Mouse (Mus musculus): Measurements from ENCODE around the gene Fads6.

Fads6 gene

GRCm38 (mm10) chr11:115297214-115297826 is at the start of gene Fads6:
TSS of gene Fads6 (minus strand) at chr11:115297663.
- DNase-seq, result peak; percentile 55

- no peak for DNase-seq
These were observed 48.1 kb upstream of the Fads6 start for GRCm38 (mm10) chr11:115345515-115345914.

- no peak for DNase-seq
These were observed 47.5 kb upstream of the Fads6 start for GRCm38 (mm10) chr11:115344967-115345366.

GRCm38 (mm10) chr11:115341866-115342265 is 44.4 kb upstream of the Fads6 start:
- no peak for DNase-seq

- no peak for DNase-seq
These were observed 43.8 kb upstream of the Fads6 start for GRCm38 (mm10) chr11:115341246-115341645.

- DNase-seq, result no peak
These were observed 40.4 kb upstream of the Fads6 start for GRCm38 (mm10) chr11:115337826-115338225.

- DNase-seq, result no peak
These were observed 39.9 kb upstream of the Fads6 start for GRCm38 (mm10) chr11:115337350-115337749.

- no peak for DNase-seq
These were observed 38.7 kb upstream of the Fads6 start for GRCm38 (mm10) chr11:115336115-115336514.

GRCm38 (mm10) chr11:115335223-115335622 is 37.8 kb upstream of the Fads6 start:
- DNase-seq, result no peak

GRCm38 (mm10) chr11:115334531-115334930 is 37.1 kb upstream of the Fads6 start, which contains the start of gene Otop3:
TSS of gene Otop3 (plus strand) at chr11:115334731.
- no peak for DNase-seq

- DNase-seq, result no peak
These were observed 31.9 kb upstream of the Fads6 start for GRCm38 (mm10) chr11:115329339-115329738.

- DNase-seq, result no peak
These were observed 29.3 kb upstream of the Fads6 start for GRCm38 (mm10) chr11:115326730-115327129.

GRCm38 (mm10) chr11:115323354-115323753 is 25.9 kb upstream of the Fads6 start:
- no peak for DNase-seq

- peak; percentile 60 for DNase-seq
These were observed 24.6 kb upstream of the Fads6 start, which contains the start of gene Ush1g for GRCm38 (mm10) chr11:115321906-115322693. TSS of gene Ush1g (minus strand) at chr11:115322041.

GRCm38 (mm10) chr11:115319704-115320383 is 22.4 kb upstream of the Fads6 start:
- DNase-seq, result no peak

- DNase-seq, result no peak
These were observed 21.0 kb upstream of the Fads6 start for GRCm38 (mm10) chr11:115318245-115319027.

GRCm38 (mm10) chr11:115317204-115317603 is 19.7 kb upstream of the Fads6 start:
- DNase-seq, result no peak

GRCm38 (mm10) chr11:115314249-115314648 is 16.8 kb upstream of the Fads6 start:
- no peak for DNase-seq

GRCm38 (mm10) chr11:115308781-115309180 is 11.3 kb upstream of the Fads6 start:
- DNase-seq, result no peak

GRCm38 (mm10) chr11:115306863-115307262 is 9.4 kb upstream of the Fads6 start, which contains the start of gene Otop2:
TSS of gene Otop2 (plus strand) at chr11:115307163.
- no peak for DNase-seq

- DNase-seq, result peak; percentile 29
These were observed 5.7 kb upstream of the Fads6 start for GRCm38 (mm10) chr11:115303167-115303566.

GRCm38 (mm10) chr11:115301351-115301750 is 3.9 kb upstream of the Fads6 start:
- DNase-seq, result no peak

GRCm38 (mm10) chr11:115300745-115301144 is 3.3 kb upstream of the Fads6 start:
- no peak for DNase-seq

All from lung, postnatal 10 days (tissue).